Mouse (Mus musculus) CD8-positive naive resting alpha-beta T cell, adult 57 days (primary cell): Measurements from ENCODE around the gene Rnf138rt1. TPM values are rescaled to one million over a fixed set of nuclear protein-coding genes. Genes with fewer than 3 reads are reported as not detected.

Experiments
- total RNA-seq: library from RNA; stranded (reverse); gene quantifications from one replicate; pipeline ENCODE4 v1.2.4, GENCODE M21; 2023

Rnf138rt1 gene
- total RNA-seq, result not detected

GRCm38 (mm10) chrX:163760617-163761434 is at the start of gene Rnf138rt1:
Rnf138rt1 (minus strand) TSS chrX:163761329.

Other genes with a start within 250 kb of the Rnf138rt1 start
- not detected for gene Grpr, start 211.7 kb downstream of the Rnf138rt1 start, total RNA-seq
- 14.0 TPM for gene Ap1s2, start 147.7 kb upstream of the Rnf138rt1 start, total RNA-seq
- 74.2 TPM for gene Zrsr2, start 197.3 kb upstream of the Rnf138rt1 start, total RNA-seq